Mouse (Mus musculus) testis, adult 2 months (tissue): ENCODE measurements around the gene Iqsec1. TPM values are rescaled to one million over a fixed set of nuclear protein-coding genes. Genes with fewer than 3 reads are reported as not detected.
A peak's percentile ranks its signal among the peaks of the same experiment; 100 is the strongest.

Experiments used
- H3K27ac ChIP-seq: fragments of 200-500 bp; 2 replicates; pipeline ENCODE4 v1.5.1; 2012; ENCODE audit warnings: low read depth, low read length; ENCODE audit not compliant: control insufficient read depth, insufficient read depth
- H3K27me3 ChIP-seq: fragments of 200-500 bp; 2 replicates; pipeline ENCODE4 v1.6.1; 2012; ENCODE audit warnings: mild to moderate bottlenecking, low read length, moderate library complexity; ENCODE audit not compliant: control insufficient read depth, insufficient read depth
- H3K36me3 ChIP-seq: fragments of 200-500 bp; 2 replicates; pipeline ENCODE4 v1.6.1; 2012; ENCODE audit warnings: mild to moderate bottlenecking, low read length; ENCODE audit not compliant: control insufficient read depth, insufficient read depth
- H3K4me1 ChIP-seq: fragments of 200-500 bp; 2 replicates; pipeline ENCODE4 v1.6.1; 2012; ENCODE audit warnings: low read length; ENCODE audit not compliant: control insufficient read depth, insufficient read depth
- H3K4me3 ChIP-seq: fragments of 200-500 bp; 2 replicates; pipeline ENCODE4 v1.5.1; 2012; ENCODE audit warnings: low read depth, mild to moderate bottlenecking, low read length, moderate library complexity, mixed read lengths; ENCODE audit not compliant: control insufficient read depth
- CTCF ChIP-seq: fragments of 200-500 bp; IDR thresholded peaks from 2 replicates; pipeline ENCODE4 v1.5.1; 2012; ENCODE audit warnings: low read depth, mild to moderate bottlenecking, inconsistent platforms, low read length, moderate library complexity; ENCODE audit not compliant: control insufficient read depth, insufficient read depth, insufficient replicate concordance
- POLR2A ChIP-seq: fragments of 200-500 bp; IDR thresholded peaks from 2 replicates; pipeline ENCODE4 v1.6.1; 2012; ENCODE audit warnings: low read depth, mild to moderate bottlenecking, inconsistent platforms, low read length, moderate library complexity; ENCODE audit not compliant: control insufficient read depth
- polyA plus RNA-seq: library from polyadenylated mRNA; depleted of rRNA; stranded (reverse); fragments of >200 nt; gene quantifications from 2 replicates; pipeline ENCODE4 v1.2.3, GENCODE M21; 2012

The Iqsec1 gene
- polyA plus RNA-seq, 1 experiment: 47.2 TPM

- Histone ChIP-seq H3K4me3 (no peak overlapping the region), H3K27me3 (no peaks in the 10 kb centered on the region), H3K4me1 (no peaks in the 10 kb centered on the region), H3K36me3 (no peaks in the 10 kb centered on the region), H3K27ac (no peak overlapping the region)
- TF ChIP-seq POLR2A (no peak), CTCF (no peak)
Observed at GRCm38 (mm10) chr6:90953349-90953748, 35.1 kb downstream of the Iqsec1 start.

- Histone ChIP-seq H3K4me3 (no peak overlapping the region), H3K36me3 (no peaks in the 10 kb centered on the region), H3K27me3 (no peaks in the 10 kb centered on the region), H3K27ac (no peak overlapping the region), H3K4me1 (no peaks in the 10 kb centered on the region)
- no peak for TF ChIP-seq POLR2A
- no peak for TF ChIP-seq CTCF
Observed at GRCm38 (mm10) chr6:90950936-90951335, 37.5 kb downstream of the Iqsec1 start.

GRCm38 (mm10) chr6:90948097-90948496 lies 40.4 kb downstream of the Iqsec1 start:
- no peaks in the 10 kb centered on the region for H3K27me3 ChIP-seq
- no peak for TF ChIP-seq CTCF
- TF ChIP-seq POLR2A: no peak
- no peak overlapping the region for H3K4me3 ChIP-seq

GRCm38 (mm10) chr6:90945560-90946230 lies 42.8 kb downstream of the Iqsec1 start:
- Histone ChIP-seq H3K27ac (no peak overlapping the region), H3K36me3 (no peaks in the 10 kb centered on the region), H3K4me3 (no peak overlapping the region), H3K4me1 (no peaks in the 10 kb centered on the region; the same call in 1 of the 2 replicates), H3K27me3 (no peaks in the 10 kb centered on the region)
- TF ChIP-seq POLR2A (no peak), CTCF (no peak)

More at GRCm38 (mm10) chr6:90948097-90948496, 40.4 kb downstream of the Iqsec1 start:
- Histone ChIP-seq H3K4me1 (no peaks in the 10 kb centered on the region), H3K27ac (no peak overlapping the region), H3K36me3 (no peaks in the 10 kb centered on the region)

GRCm38 (mm10) chr6:90941257-90941656 lies 47.2 kb downstream of the Iqsec1 start:
- H3K27me3 ChIP-seq: no peaks in the 10 kb centered on the region
- no peaks in the 10 kb centered on the region; the same call in 1 of the 2 replicates for H3K4me1 ChIP-seq
- H3K36me3 ChIP-seq: no peaks in the 10 kb centered on the region
- no peak overlapping the region for H3K4me3 ChIP-seq
- H3K27ac ChIP-seq: no peak overlapping the region
- TF ChIP-seq CTCF: no peak
- no peak for TF ChIP-seq POLR2A

GRCm38 (mm10) chr6:90933656-90934055 lies 54.8 kb downstream of the Iqsec1 start:
- H3K36me3 ChIP-seq: no peaks in the 10 kb centered on the region

GRCm38 (mm10) chr6:90928806-90929205 lies 59.7 kb downstream of the Iqsec1 start:
- Histone ChIP-seq H3K36me3 (no peaks in the 10 kb centered on the region), H3K27ac (no peak overlapping the region), H3K4me3 (no peak overlapping the region), H3K27me3 (no peaks in the 10 kb centered on the region), H3K4me1 (no peaks in the 10 kb centered on the region)
- TF ChIP-seq POLR2A (no peak), CTCF (no peak)

More at GRCm38 (mm10) chr6:90933656-90934055, 54.8 kb downstream of the Iqsec1 start:
- Histone ChIP-seq H3K27ac (no peak overlapping the region), H3K4me1 (no peaks in the 10 kb centered on the region), H3K27me3 (no peaks in the 10 kb centered on the region), H3K4me3 (no peak overlapping the region)
- TF ChIP-seq CTCF (no peak), POLR2A (no peak)

GRCm38 (mm10) chr6:90925472-90925871 lies 63.0 kb downstream of the Iqsec1 start:
- no peak for TF ChIP-seq POLR2A
- no peak for TF ChIP-seq CTCF
- H3K4me3 ChIP-seq: peak overlapping the region; percentile 71
- H3K27ac ChIP-seq: no peak overlapping the region
- H3K4me1 ChIP-seq: no peaks in the 10 kb centered on the region
- no peaks in the 10 kb centered on the region for H3K27me3 ChIP-seq
- H3K36me3 ChIP-seq: no peaks in the 10 kb centered on the region
